In genomic region chr12:51347988-51348697, GRCm38 (mm10) we compare ENCODE assay signal across 8 mouse cellular contexts. TPM values are rescaled to one million over a fixed set of nuclear protein-coding genes. Genes with fewer than 3 reads are reported as not detected.
DNase-seq lines count a peak whose midpoint lies in the region; ATAC-seq lines count a peak whose summit lies in the region.

G2e3 (plus strand) TSS chr12:51348061.

- no peaks in the 10 kb centered on the region for H3K27me3 ChIP-seq in forebrain, embryonic 14.5 days (replicated peaks; ENCODE audit: control insufficient read depth, insufficient read depth, low read length)
- H3K27me3 ChIP-seq in neural tube, embryonic 15.5 days (replicated peaks): no peaks in the 10 kb centered on the region

- ATAC-seq in forebrain, embryonic 14.5 days: peak; percentile 97
- ATAC-seq in neural tube, embryonic 15.5 days (ENCODE audit: low FRiP score): peak; percentile 97

- DNase-seq in ES-CJ7 (ENCODE audit: low read depth, low spot score): peak; percentile 96
- peak; percentile 79 for DNase-seq in cerebellum, adult 11 months
- peak; percentile 95 for DNase-seq in forebrain, embryonic 14.5 days (ENCODE audit: low spot score)
- peak; percentile 88 for DNase-seq in heart, postnatal 14 days
- DNase-seq in layer of hippocampus, adult 11-12 months (ENCODE audit: low spot score): peak; percentile 83
- DNase-seq in lung, adult 18-20 months: peak; percentile 90 to 93
- DNase-seq in testis, postnatal 14 days (ENCODE audit: low spot score): peak; percentile 89

- H3K36me3 ChIP-seq in forebrain, embryonic 14.5 days (ENCODE audit: control insufficient read depth, insufficient read depth, low read length): peaks cover 15% of the 10 kb centered on the region
- H3K36me3 ChIP-seq in neural tube, embryonic 15.5 days: 0 out of 2 replicates have a peak, but pooled peaks cover 9% of the 10 kb centered on the region

- H3K4me3 ChIP-seq in forebrain, embryonic 14.5 days (ENCODE audit: low read depth, low read length): peak within 1 kb of the TSS; percentile 86
- H3K4me3 ChIP-seq in neural tube, embryonic 15.5 days (replicated peaks): peak within 1 kb of the TSS; percentile 89

- H3K4me2 ChIP-seq in forebrain, embryonic 14.5 days (ENCODE audit: low read length): peak within 1 kb of the TSS; percentile 65
- H3K4me2 ChIP-seq in neural tube, embryonic 15.5 days: peak within 1 kb of the TSS; percentile 72

- peak within 1 kb of the TSS; percentile 96 for H3K9ac ChIP-seq in forebrain, embryonic 14.5 days (ENCODE audit: low read length)
- peak within 1 kb of the TSS; percentile 85 for H3K9ac ChIP-seq in neural tube, embryonic 15.5 days (replicated peaks)

- under 1% methylated on average over 70 of the region's 70 CpGs for WGBS in forebrain, embryonic 14.5 days
- under 1% methylated on average over 70 of the region's 70 CpGs for WGBS in neural tube, embryonic 15.5 days

- intact Hi-C loops in heart, postnatal 14 days (cut with DNase I): no loop called here

- H3K27ac ChIP-seq in forebrain, embryonic 14.5 days (ENCODE audit: low read depth, low read length): peak within 1 kb of the TSS; percentile 95
- H3K27ac ChIP-seq in neural tube, embryonic 15.5 days (replicated peaks): peak within 1 kb of the TSS; percentile 88

- peaks cover 9% of the 10 kb centered on the region; the same call in 1 of the 2 replicates for H3K4me1 ChIP-seq in forebrain, embryonic 14.5 days (ENCODE audit: control insufficient read depth, insufficient read depth, low read length)
- H3K4me1 ChIP-seq in neural tube, embryonic 15.5 days: peaks cover 27% of the 10 kb centered on the region

- H3K9me3 ChIP-seq in forebrain, embryonic 14.5 days (replicated peaks; ENCODE audit: control insufficient read depth, low read length): no peaks in the 10 kb centered on the region
- H3K9me3 ChIP-seq in neural tube, embryonic 15.5 days (replicated peaks): no peaks in the 10 kb centered on the region

RNA-seq across cellular contexts. Expression of gene G2e3, which starts in this region (rescaled TPM):
- 28.8 and 33.3 TPM in 2 replicates for polyA plus RNA-seq in forebrain, embryonic 14.5 days (2014; fragmentation: Nextera tagmentation; extraction: Ambion mirVana)
- total RNA-seq in heart, postnatal 14 days (2021): 1 to 10 TPM; 5.2 to 5.5 TPM
- polyA plus RNA-seq in neural tube, embryonic 15.5 days (2015; fragmentation: Nextera tagmentation; extraction: Ambion mirVana): 13.3 and 13.4 TPM in 2 replicates

Comparison
In these comparisons a context has a peak if more than half of its experiments do, and no peak if none do; other contexts are left out.
1. Peak in every context shown above with its lines: DNase-seq, ATAC-seq, H3K4me3 ChIP-seq and H3K27ac ChIP-seq.